Mouse (Mus musculus) activated CD4-positive, CD25-positive, alpha-beta regulatory T cell, adult 9 weeks (primary cell): ENCODE results near the gene Dlgap5. TPM values are rescaled to one million over a fixed set of nuclear protein-coding genes. Genes with fewer than 3 reads are reported as not detected.

Experiments
- polyA plus RNA-seq: library from polyadenylated mRNA; unstranded; fragments of 100-300 nt; shearing (Covaris generic); gene quantifications from one replicate; pipeline ENCODE4 v1.2.1, GENCODE M21; 2017

Gene Dlgap5
- polyA plus RNA-seq: 16.0 TPM

DNA sequence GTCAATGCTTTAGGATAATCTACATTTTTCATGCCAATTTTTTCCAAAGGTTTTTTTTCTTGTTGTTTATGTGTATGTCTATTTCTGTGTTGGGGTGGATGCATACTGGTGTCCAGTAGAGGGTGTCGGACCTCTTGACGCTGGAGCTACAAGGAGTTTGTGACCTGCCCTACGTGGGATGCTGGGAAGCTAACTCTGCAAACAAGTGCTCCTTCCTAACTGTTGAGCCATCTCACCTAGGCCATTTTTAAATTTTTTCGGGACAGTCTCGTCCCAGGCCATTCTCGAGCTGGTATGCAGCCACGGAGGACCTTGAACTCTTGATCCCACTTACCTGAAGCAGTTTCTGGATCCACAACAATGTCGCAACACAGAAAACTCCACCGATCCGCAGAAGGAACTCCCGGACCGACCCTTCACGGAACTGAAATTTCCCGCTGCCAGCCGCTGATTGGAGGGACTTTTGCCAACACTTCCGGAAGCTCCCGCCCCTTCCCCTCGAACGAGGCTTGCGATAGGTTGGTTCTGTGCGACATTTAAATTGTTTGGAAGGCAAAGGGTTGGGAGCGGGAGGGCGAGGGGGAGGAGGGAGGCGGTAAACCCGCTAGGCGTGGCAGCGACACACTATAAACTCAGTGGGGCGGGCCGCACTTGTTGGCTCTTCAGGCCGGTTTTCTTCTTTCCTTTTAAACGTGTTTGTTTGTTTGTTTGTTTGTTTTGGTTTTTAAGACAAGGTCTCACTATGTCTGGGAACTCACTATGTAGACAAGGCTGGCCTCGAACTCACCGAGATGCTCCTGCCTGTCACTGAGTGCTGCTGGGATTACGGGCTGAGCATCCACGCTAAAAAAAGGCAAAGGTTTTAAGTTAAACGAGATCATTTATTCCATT, at the start of gene Dlgap5:
Gene Dlgap5 (minus strand): TSS at position 633 of the 891 bp plus-strand sequence.

DNA sequence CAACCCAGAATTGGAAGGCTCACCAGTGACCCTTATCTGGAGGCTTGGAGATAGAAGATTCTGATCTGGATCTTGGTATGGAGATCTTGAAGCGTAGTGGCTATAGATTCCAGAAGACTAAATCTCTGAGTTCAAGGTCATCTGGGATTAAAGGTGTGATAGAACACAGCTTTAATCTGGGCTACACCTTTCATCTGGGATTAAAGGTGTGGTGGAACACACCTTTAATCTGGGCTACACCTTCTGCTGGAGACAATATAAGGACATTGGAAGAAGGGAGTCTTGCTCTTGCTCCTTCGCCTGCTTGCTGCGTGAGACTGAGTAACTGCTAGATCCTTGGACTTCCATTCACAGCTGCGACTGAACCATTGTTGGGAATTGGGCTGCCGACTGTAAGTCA, 31.9 kb upstream of the Dlgap5 start, which contains the start of gene Fbxo34:
Gene Fbxo34 (plus strand): TSS at position 301 of the 400 bp plus-strand sequence.

DNA sequence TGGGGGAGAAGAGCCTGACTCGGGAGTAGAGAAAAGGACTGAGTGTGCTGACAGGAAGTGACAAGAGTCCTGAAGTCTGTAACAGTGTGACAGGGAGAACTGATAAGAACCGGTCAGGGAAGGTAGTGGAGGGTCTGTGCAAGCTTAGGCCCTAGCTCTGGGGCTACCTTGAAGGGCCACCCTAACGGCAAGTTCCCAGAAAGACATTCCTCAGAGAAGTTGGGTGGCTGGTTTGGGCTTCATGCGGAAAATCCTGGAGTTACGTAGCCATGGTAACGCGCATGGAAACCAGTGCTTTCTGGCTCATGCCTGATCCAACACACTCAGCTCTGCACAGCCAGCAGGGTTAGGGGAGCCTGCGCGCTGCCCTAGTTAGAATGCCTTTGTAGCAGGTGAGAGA, 50.7 kb downstream of the Dlgap5 start, which contains the start of gene Lgals3:
Gene Lgals3 (plus strand): TSS at position 291 of the 400 bp plus-strand sequence.

Other genes starting within 250 kb of the Dlgap5 start
- gene Gch1, start 229.0 kb downstream of the Dlgap5 start, polyA plus RNA-seq: 5.3 TPM
- 16.3 TPM for gene Wdhd1, start 141.6 kb downstream of the Dlgap5 start, polyA plus RNA-seq
- gene Socs4, start 141.5 kb downstream of the Dlgap5 start, polyA plus RNA-seq: 9.1 TPM
- 73.4 TPM for gene Mapk1ip1l, start 120.1 kb downstream of the Dlgap5 start, polyA plus RNA-seq
- 23.4 TPM for gene Lgals3, start 50.7 kb downstream of the Dlgap5 start, polyA plus RNA-seq
- 20.8 TPM for gene Fbxo34, start 32.0 kb upstream of the Dlgap5 start, polyA plus RNA-seq
- gene Atg14, start 152.2 kb upstream of the Dlgap5 start, polyA plus RNA-seq: 15.7 TPM
- gene Ktn1, start 230.0 kb upstream of the Dlgap5 start, polyA plus RNA-seq: 78.7 TPM